Mouse (Mus musculus): ENCODE data around the gene Gm21992.

DNA sequence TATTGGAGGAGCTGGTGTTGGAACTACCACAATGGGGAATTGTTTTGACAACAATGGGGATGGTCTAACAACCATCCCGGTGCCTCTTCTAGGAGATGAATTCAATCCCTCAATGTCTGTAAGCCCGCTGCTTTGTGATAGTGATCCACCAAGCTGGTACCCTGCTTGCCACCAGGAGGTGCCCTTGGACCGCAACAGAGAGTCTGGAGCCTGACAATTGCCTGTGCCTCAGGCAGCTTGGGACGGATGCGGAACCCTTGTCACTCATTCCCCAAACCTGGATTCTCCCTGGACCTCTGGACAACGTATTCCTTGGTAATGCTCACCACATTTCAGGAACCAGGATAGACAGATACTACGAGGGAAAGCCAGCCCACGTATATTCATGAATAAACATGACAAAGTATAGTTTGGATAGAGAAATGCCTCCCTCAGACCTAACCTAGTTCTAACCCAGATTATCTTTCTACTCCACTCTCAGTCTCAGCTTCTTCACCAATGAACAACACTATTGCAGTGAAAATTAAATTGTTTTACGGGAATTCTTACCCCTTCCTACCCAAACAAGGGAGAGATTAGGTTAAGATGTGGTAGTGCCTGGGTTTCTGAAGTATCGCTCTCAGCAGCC lies 55.7 kb downstream of the Gm21992 start:
- peak; percentile 69 for TF ChIP-seq CTCF (conservative IDR thresholded peaks at IDR 0.05; ENCODE audit: low read length)
- no peak for TF ChIP-seq NANOG (IDR thresholded peaks at IDR 0.05; ENCODE audit: borderline replicate concordance, low read length)
